Mouse (Mus musculus): ENCODE measurements around the gene Fam126a. TPM values are rescaled to one million over a fixed set of nuclear protein-coding genes. Genes with fewer than 3 reads are reported as not detected.

The Fam126a gene
- polyA plus RNA-seq, 1 experiment from 2014 or later, result 18.0 TPM

GRCm38 (mm10) chr5:23917301-23917700 lies 113.2 kb downstream of the Fam126a start:
- no peak overlapping the region for H3K4me3 ChIP-seq (replicated peaks)
- no peaks in the 10 kb centered on the region for H3K9me3 ChIP-seq
- H3K36me3 ChIP-seq, result no peaks in the 10 kb centered on the region
- H3K27ac ChIP-seq, result no peak overlapping the region
- no peak overlapping the region for H3K9ac ChIP-seq
- H3K27me3 ChIP-seq (replicated peaks), result no peaks in the 10 kb centered on the region
- WGBS, result 80% methylated on average over 1 of the region's 1 CpGs
- no peak for ATAC-seq (ENCODE audit: insufficient read depth, low FRiP score, low read depth)
- H3K4me2 ChIP-seq, result no peak overlapping the region
- 0 out of 2 replicates have a peak, but pooled peaks cover 2% of the 10 kb centered on the region for H3K4me1 ChIP-seq

- Histone ChIP-seq H3K9ac (no peak overlapping the region), H3K9me3 (no peaks in the 10 kb centered on the region), H3K36me3 (no peaks in the 10 kb centered on the region), H3K4me2 (no peak overlapping the region), H3K4me1 (no peaks in the 10 kb centered on the region), H3K4me3 (replicated peaks) (no peak overlapping the region), H3K27me3 (replicated peaks) (no peaks in the 10 kb centered on the region), H3K27ac (no peak overlapping the region)
- no peak for ATAC-seq (ENCODE audit: insufficient read depth, low FRiP score, low read depth)
- 83% methylated on average over 1 of the region's 1 CpGs for WGBS
These were observed 118.9 kb downstream of the Fam126a start for GRCm38 (mm10) chr5:23911556-23911955.

DNA sequence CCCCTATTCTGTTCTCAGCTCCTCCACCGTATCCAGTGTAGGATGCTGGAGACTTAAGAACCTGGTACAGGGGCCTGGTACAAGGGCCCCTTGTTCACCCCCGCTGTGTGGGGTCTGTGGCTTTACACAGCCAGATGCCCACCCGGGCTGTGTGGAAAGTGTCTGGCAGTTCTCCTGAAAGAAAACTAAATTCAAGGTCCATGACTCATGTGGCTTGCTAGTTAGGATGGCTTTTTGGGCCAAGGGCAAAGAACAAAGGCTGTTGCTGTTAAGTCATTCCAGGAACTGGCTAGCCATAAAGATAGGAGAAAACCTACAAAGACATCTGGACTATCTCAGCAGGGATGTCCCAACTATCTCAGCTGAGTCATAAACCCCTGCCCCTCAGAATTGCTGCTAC lies 121.2 kb downstream of the Fam126a start:
- Histone ChIP-seq H3K9ac (no peak overlapping the region), H3K27me3 (replicated peaks) (no peaks in the 10 kb centered on the region), H3K27ac (no peak overlapping the region), H3K36me3 (no peaks in the 10 kb centered on the region), H3K4me1 (no peaks in the 10 kb centered on the region), H3K4me3 (replicated peaks) (no peak overlapping the region), H3K9me3 (no peaks in the 10 kb centered on the region), H3K4me2 (no peak overlapping the region)
- 94% methylated on average over 3 of the region's 3 CpGs for WGBS
- no peak for ATAC-seq (ENCODE audit: insufficient read depth, low FRiP score, low read depth)

- no peak overlapping the region for H3K4me3 ChIP-seq (replicated peaks)
- no peak overlapping the region for H3K4me2 ChIP-seq
- no peak overlapping the region for H3K9ac ChIP-seq
- no peak overlapping the region for H3K27ac ChIP-seq
- no peaks in the 10 kb centered on the region for H3K9me3 ChIP-seq
- H3K4me1 ChIP-seq, result no peaks in the 10 kb centered on the region
- no peaks in the 10 kb centered on the region for H3K36me3 ChIP-seq
- no peaks in the 10 kb centered on the region for H3K27me3 ChIP-seq (replicated peaks)
- no peak for ATAC-seq (ENCODE audit: insufficient read depth, low FRiP score, low read depth)
- 44% methylated on average over 4 of the region's 4 CpGs for WGBS
These were observed 121.9 kb downstream of the Fam126a start for GRCm38 (mm10) chr5:23908486-23909090.

DNA sequence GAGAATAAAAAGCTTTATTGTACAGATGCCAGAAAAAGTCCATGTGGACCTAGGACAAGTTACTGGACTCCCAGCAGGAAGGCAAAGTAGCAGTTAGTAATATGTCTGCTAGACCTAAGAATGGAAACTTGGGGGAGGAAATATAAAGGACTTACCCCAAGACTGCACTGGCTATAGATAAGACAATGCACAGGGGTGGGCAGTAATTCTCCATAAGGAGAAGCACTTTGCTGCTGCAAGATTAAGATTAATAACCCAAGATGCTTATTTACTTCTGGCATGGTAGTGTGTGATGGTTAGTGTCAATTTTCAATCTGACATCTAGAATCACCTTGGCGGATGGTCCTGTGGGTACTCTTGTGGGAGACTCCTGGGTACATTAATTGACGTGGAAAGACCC lies 128.3 kb downstream of the Fam126a start:
- Histone ChIP-seq H3K4me1 (no peaks in the 10 kb centered on the region), H3K27ac (no peak overlapping the region), H3K27me3 (replicated peaks) (no peaks in the 10 kb centered on the region), H3K9ac (no peak overlapping the region), H3K4me2 (no peak overlapping the region), H3K9me3 (no peaks in the 10 kb centered on the region), H3K4me3 (replicated peaks) (no peak overlapping the region), H3K36me3 (no peaks in the 10 kb centered on the region)
- no peak for ATAC-seq (ENCODE audit: insufficient read depth, low FRiP score, low read depth)
- WGBS, result 78% methylated on average over 2 of the region's 2 CpGs

GRCm38 (mm10) chr5:23900190-23900589 lies 130.3 kb downstream of the Fam126a start:
- Histone ChIP-seq H3K36me3 (no peaks in the 10 kb centered on the region), H3K27me3 (replicated peaks) (no peaks in the 10 kb centered on the region), H3K27ac (no peak overlapping the region), H3K9me3 (no peaks in the 10 kb centered on the region), H3K9ac (no peak overlapping the region), H3K4me1 (no peaks in the 10 kb centered on the region), H3K4me3 (replicated peaks) (no peak overlapping the region), H3K4me2 (no peak overlapping the region)
- WGBS, result 60% methylated on average over 4 of the region's 4 CpGs
- ATAC-seq (ENCODE audit: insufficient read depth, low FRiP score, low read depth), result no peak

- H3K27me3 ChIP-seq (replicated peaks), result no peaks in the 10 kb centered on the region
- no peaks in the 10 kb centered on the region for H3K4me1 ChIP-seq
- WGBS, result 60% methylated on average over 11 of the region's 11 CpGs
- no peak overlapping the region for H3K4me2 ChIP-seq
- no peaks in the 10 kb centered on the region for H3K36me3 ChIP-seq
- H3K9me3 ChIP-seq, result no peaks in the 10 kb centered on the region
- no peak for ATAC-seq (ENCODE audit: insufficient read depth, low FRiP score, low read depth)
- no peak overlapping the region for H3K9ac ChIP-seq
- no peak overlapping the region for H3K27ac ChIP-seq
- H3K4me3 ChIP-seq (replicated peaks), result no peak overlapping the region
These were observed 136.4 kb downstream of the Fam126a start for GRCm38 (mm10) chr5:23893864-23894771.

DNA sequence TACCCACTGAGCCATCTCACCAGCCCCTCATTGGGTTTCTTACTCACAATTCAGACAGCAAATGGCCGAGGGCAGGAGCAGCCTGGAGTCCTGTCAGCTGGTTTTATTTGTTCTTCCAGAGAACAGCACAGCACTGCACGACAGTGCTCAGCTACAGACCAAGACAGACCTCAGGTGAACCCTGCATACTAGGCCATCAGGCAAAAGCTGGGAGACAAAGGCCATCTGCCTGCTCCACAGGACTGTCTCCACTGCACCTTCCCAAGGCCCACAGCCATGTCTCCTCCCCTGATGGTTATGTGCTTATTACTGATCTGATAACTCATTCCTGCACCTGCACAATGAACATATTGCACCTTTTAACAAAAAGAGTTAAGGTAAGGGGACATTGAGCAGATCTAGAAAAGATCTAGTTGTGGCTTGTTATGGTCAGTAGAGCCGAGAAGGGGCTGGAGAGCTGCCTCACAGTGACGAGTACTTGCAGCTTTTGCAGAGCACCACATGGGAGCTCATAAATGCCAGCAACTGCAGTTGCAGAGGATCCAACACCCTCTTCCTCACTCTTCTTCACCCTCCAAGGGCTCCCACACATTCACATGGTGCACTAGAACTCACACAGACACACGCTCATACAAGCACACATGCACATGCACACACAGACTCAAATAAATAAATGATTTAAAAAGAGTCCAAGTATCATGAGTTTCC lies 137.2 kb downstream of the Fam126a start:
- Histone ChIP-seq H3K27ac (no peak overlapping the region), H3K9me3 (no peaks in the 10 kb centered on the region), H3K4me2 (no peak overlapping the region), H3K27me3 (replicated peaks) (no peaks in the 10 kb centered on the region), H3K4me1 (no peaks in the 10 kb centered on the region), H3K36me3 (no peaks in the 10 kb centered on the region), H3K4me3 (replicated peaks) (no peak overlapping the region), H3K9ac (no peak overlapping the region)
- no peak for ATAC-seq (ENCODE audit: insufficient read depth, low FRiP score, low read depth)
- 69% methylated on average over 5 of the region's 5 CpGs for WGBS

GRCm38 (mm10) chr5:23890734-23891133 lies 139.8 kb downstream of the Fam126a start:
- Histone ChIP-seq H3K27ac (no peak overlapping the region), H3K36me3 (no peaks in the 10 kb centered on the region), H3K4me3 (replicated peaks) (no peak overlapping the region), H3K9ac (no peak overlapping the region), H3K9me3 (no peaks in the 10 kb centered on the region), H3K4me2 (no peak overlapping the region), H3K4me1 (no peaks in the 10 kb centered on the region), H3K27me3 (replicated peaks) (no peaks in the 10 kb centered on the region)
- 35% methylated on average over 10 of the region's 10 CpGs for WGBS
- ATAC-seq (ENCODE audit: insufficient read depth, low FRiP score, low read depth), result no peak

GRCm38 (mm10) chr5:23889461-23889860 lies 141.0 kb downstream of the Fam126a start:
- no peaks in the 10 kb centered on the region for H3K36me3 ChIP-seq
- no peak overlapping the region for H3K4me3 ChIP-seq (replicated peaks)
- no peaks in the 10 kb centered on the region for H3K9me3 ChIP-seq
- no peak overlapping the region for H3K4me2 ChIP-seq
- no peaks in the 10 kb centered on the region for H3K27me3 ChIP-seq (replicated peaks)
- H3K9ac ChIP-seq, result no peak overlapping the region
- H3K4me1 ChIP-seq, result no peaks in the 10 kb centered on the region
- ATAC-seq (ENCODE audit: insufficient read depth, low FRiP score, low read depth), result no peak
- WGBS, result 74% methylated on average over 4 of the region's 4 CpGs
- H3K27ac ChIP-seq, result no peak overlapping the region

DNA sequence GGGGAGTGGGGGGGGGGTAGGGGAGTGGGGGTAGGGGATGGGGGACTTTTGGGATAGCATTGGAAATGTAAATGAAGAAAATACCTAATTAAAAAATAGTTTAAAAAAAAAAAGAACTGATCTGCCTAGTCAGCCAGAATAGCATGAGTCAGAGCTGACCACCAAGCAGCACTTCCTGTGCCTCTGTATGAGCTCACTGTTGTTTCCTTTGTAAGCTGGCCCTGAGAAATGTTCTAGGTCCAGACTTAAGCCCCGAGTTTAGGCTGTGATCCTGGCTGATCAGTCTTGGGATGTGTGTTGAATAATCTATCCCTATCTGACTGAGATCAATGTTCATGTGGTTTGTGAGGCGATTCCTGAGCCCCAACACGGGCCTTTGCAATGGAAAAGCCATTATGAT lies 143.4 kb downstream of the Fam126a start:
- ATAC-seq (ENCODE audit: insufficient read depth, low FRiP score, low read depth), result no peak

DNA sequence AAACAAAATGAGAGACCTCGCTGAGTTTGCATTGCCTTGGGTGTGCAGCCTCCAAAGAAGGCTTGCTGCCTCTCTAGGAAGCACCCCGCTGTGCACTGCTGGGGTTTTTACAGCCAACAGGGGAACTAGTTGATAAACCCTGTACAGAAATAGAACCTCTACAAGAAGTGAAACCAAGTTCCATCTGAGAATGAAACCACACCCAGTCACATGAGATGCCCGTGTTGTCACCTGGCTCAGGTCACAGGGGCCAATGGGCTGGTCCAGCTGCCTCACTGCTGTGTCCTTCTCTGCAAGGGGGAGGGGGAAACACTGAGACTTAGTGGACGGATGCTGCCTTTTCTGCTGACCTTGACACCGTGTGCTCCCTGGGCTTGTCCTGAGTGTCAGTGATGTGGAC lies 156.0 kb downstream of the Fam126a start:
- no peaks in the 10 kb centered on the region for H3K27me3 ChIP-seq (replicated peaks)
- H3K27ac ChIP-seq, result no peak overlapping the region
- H3K4me2 ChIP-seq, result no peak overlapping the region
- H3K9ac ChIP-seq, result no peak overlapping the region
- no peak for ATAC-seq (ENCODE audit: insufficient read depth, low FRiP score, low read depth)
- no peak overlapping the region for H3K4me3 ChIP-seq (replicated peaks)
- no peaks in the 10 kb centered on the region for H3K9me3 ChIP-seq
- no peaks in the 10 kb centered on the region for H3K36me3 ChIP-seq
- H3K4me1 ChIP-seq, result no peaks in the 10 kb centered on the region
- 48% methylated on average over 5 of the region's 5 CpGs for WGBS

More for the DNA sequence above, 143.4 kb downstream of the Fam126a start:
- no peaks in the 10 kb centered on the region for H3K36me3 ChIP-seq
- H3K9ac ChIP-seq, result no peak overlapping the region
- H3K4me3 ChIP-seq (replicated peaks), result no peak overlapping the region
- 64% methylated on average over 3 of the region's 3 CpGs for WGBS
- H3K9me3 ChIP-seq, result no peaks in the 10 kb centered on the region
- H3K4me1 ChIP-seq, result no peaks in the 10 kb centered on the region
- H3K27ac ChIP-seq, result no peak overlapping the region
- H3K4me2 ChIP-seq, result no peak overlapping the region
- H3K27me3 ChIP-seq (replicated peaks), result no peaks in the 10 kb centered on the region
